Mouse (Mus musculus): ENCODE results near the gene Cxcl17. TPM values are rescaled to one million over a fixed set of nuclear protein-coding genes. Genes with fewer than 3 reads are reported as not detected.
"Not testable (repeated sequence)": the region's sequence is repeated elsewhere in the genome, so short reads cannot be mapped to it uniquely, and the experiment has no call there.

Gene Cxcl17
- polyA plus RNA-seq, 1 experiment: 1.2 TPM

GRCm38 (mm10) chr7:25433781-25434560 lies 21.3 kb upstream of the Cxcl17 start:
- Histone ChIP-seq H3K36me3 (ENCODE audit: control insufficient read depth, insufficient read depth, low read length) (no peaks in the 10 kb centered on the region), H3K4me1 (replicated peaks; ENCODE audit: control insufficient read depth, insufficient read depth, low read length) (peaks cover 5% of the 10 kb centered on the region), H3K4me3 (ENCODE audit: control insufficient read depth, insufficient read depth, low read length) (no peak overlapping the region), H3K27me3 (ENCODE audit: control insufficient read depth, insufficient read depth, low read length) (no peaks in the 10 kb centered on the region), H3K27ac (ENCODE audit: control insufficient read depth, insufficient read depth, low read length) (no peak overlapping the region)
- TF ChIP-seq CTCF (IDR thresholded peaks at IDR 0.05; ENCODE audit: borderline replicate concordance, control insufficient read depth, extremely low read depth, insufficient read depth, low read length, poor library complexity) (no peak), POLR2A (IDR thresholded peaks at IDR 0.05; ENCODE audit: control insufficient read depth, extremely low read depth, insufficient read depth, low read length, poor library complexity) (no peak)
- DNase-seq: no peak
- WGBS: 95% methylated on average over 9 of the region's 9 CpGs

GRCm38 (mm10) chr7:25433007-25433541 lies 20.4 kb upstream of the Cxcl17 start:
- DNase-seq: no peak
- TF ChIP-seq POLR2A (IDR thresholded peaks at IDR 0.05; ENCODE audit: control insufficient read depth, extremely low read depth, insufficient read depth, low read length, poor library complexity): no peak
- no peak for TF ChIP-seq CTCF (IDR thresholded peaks at IDR 0.05; ENCODE audit: borderline replicate concordance, control insufficient read depth, extremely low read depth, insufficient read depth, low read length, poor library complexity)
- peak overlapping the region; percentile 49; the same call in 1 of the 2 replicates for H3K27ac ChIP-seq (ENCODE audit: control insufficient read depth, insufficient read depth, low read length)
- H3K36me3 ChIP-seq (ENCODE audit: control insufficient read depth, insufficient read depth, low read length): no peaks in the 10 kb centered on the region
- 14% methylated on average over 5 of the region's 5 CpGs for WGBS
- peaks cover 5% of the 10 kb centered on the region for H3K4me1 ChIP-seq (replicated peaks; ENCODE audit: control insufficient read depth, insufficient read depth, low read length)
- H3K27me3 ChIP-seq (ENCODE audit: control insufficient read depth, insufficient read depth, low read length): no peaks in the 10 kb centered on the region
- no peak overlapping the region for H3K4me3 ChIP-seq (ENCODE audit: control insufficient read depth, insufficient read depth, low read length)

GRCm38 (mm10) chr7:25432381-25432780 lies 19.7 kb upstream of the Cxcl17 start:
- TF ChIP-seq CTCF (IDR thresholded peaks at IDR 0.05; ENCODE audit: borderline replicate concordance, control insufficient read depth, extremely low read depth, insufficient read depth, low read length, poor library complexity) (no peak), POLR2A (IDR thresholded peaks at IDR 0.05; ENCODE audit: control insufficient read depth, extremely low read depth, insufficient read depth, low read length, poor library complexity) (no peak)
- Histone ChIP-seq H3K36me3 (ENCODE audit: control insufficient read depth, insufficient read depth, low read length) (no peaks in the 10 kb centered on the region), H3K27ac (ENCODE audit: control insufficient read depth, insufficient read depth, low read length) (no peak overlapping the region), H3K4me1 (replicated peaks; ENCODE audit: control insufficient read depth, insufficient read depth, low read length) (peaks cover 5% of the 10 kb centered on the region), H3K27me3 (ENCODE audit: control insufficient read depth, insufficient read depth, low read length) (no peaks in the 10 kb centered on the region), H3K4me3 (ENCODE audit: control insufficient read depth, insufficient read depth, low read length) (no peak overlapping the region)
- WGBS: 95% methylated on average over 6 of the region's 6 CpGs
- DNase-seq: no peak

GRCm38 (mm10) chr7:25429886-25430784 lies 17.4 kb upstream of the Cxcl17 start:
- H3K4me3 ChIP-seq (ENCODE audit: control insufficient read depth, insufficient read depth, low read length): no peak overlapping the region
- no peak for TF ChIP-seq CTCF (IDR thresholded peaks at IDR 0.05; ENCODE audit: borderline replicate concordance, control insufficient read depth, extremely low read depth, insufficient read depth, low read length, poor library complexity)
- TF ChIP-seq POLR2A (IDR thresholded peaks at IDR 0.05; ENCODE audit: control insufficient read depth, extremely low read depth, insufficient read depth, low read length, poor library complexity): no peak
- no peaks in the 10 kb centered on the region for H3K27me3 ChIP-seq (ENCODE audit: control insufficient read depth, insufficient read depth, low read length)
- H3K36me3 ChIP-seq (ENCODE audit: control insufficient read depth, insufficient read depth, low read length): no peaks in the 10 kb centered on the region
- DNase-seq: no peak
- WGBS: 92% methylated on average over 4 of the region's 4 CpGs
- H3K4me1 ChIP-seq (replicated peaks; ENCODE audit: control insufficient read depth, insufficient read depth, low read length): peaks cover 5% of the 10 kb centered on the region
- H3K27ac ChIP-seq (ENCODE audit: control insufficient read depth, insufficient read depth, low read length): no peak overlapping the region

GRCm38 (mm10) chr7:25428321-25428720 lies 15.6 kb upstream of the Cxcl17 start:
- WGBS: 96% methylated on average over 3 of the region's 3 CpGs
- Histone ChIP-seq H3K27me3 (ENCODE audit: control insufficient read depth, insufficient read depth, low read length) (no peaks in the 10 kb centered on the region), H3K4me3 (ENCODE audit: control insufficient read depth, insufficient read depth, low read length) (no peak overlapping the region), H3K36me3 (ENCODE audit: control insufficient read depth, insufficient read depth, low read length) (no peaks in the 10 kb centered on the region), H3K4me1 (replicated peaks; ENCODE audit: control insufficient read depth, insufficient read depth, low read length) (peaks cover 5% of the 10 kb centered on the region), H3K27ac (ENCODE audit: control insufficient read depth, insufficient read depth, low read length) (no peak overlapping the region)
- no peak for TF ChIP-seq POLR2A (IDR thresholded peaks at IDR 0.05; ENCODE audit: control insufficient read depth, extremely low read depth, insufficient read depth, low read length, poor library complexity)
- no peak for TF ChIP-seq CTCF (IDR thresholded peaks at IDR 0.05; ENCODE audit: borderline replicate concordance, control insufficient read depth, extremely low read depth, insufficient read depth, low read length, poor library complexity)
- no peak for DNase-seq

- no peaks in the 10 kb centered on the region for H3K27me3 ChIP-seq (ENCODE audit: control insufficient read depth, insufficient read depth, low read length)
- H3K4me3 ChIP-seq (ENCODE audit: control insufficient read depth, insufficient read depth, low read length): no peak overlapping the region
- H3K36me3 ChIP-seq (ENCODE audit: control insufficient read depth, insufficient read depth, low read length): no peaks in the 10 kb centered on the region
- no peak overlapping the region for H3K27ac ChIP-seq (ENCODE audit: control insufficient read depth, insufficient read depth, low read length)
- 91% methylated on average over 5 of the region's 5 CpGs for WGBS
- DNase-seq: no peak
- TF ChIP-seq CTCF (IDR thresholded peaks at IDR 0.05; ENCODE audit: borderline replicate concordance, control insufficient read depth, extremely low read depth, insufficient read depth, low read length, poor library complexity) (no peak), POLR2A (IDR thresholded peaks at IDR 0.05; ENCODE audit: control insufficient read depth, extremely low read depth, insufficient read depth, low read length, poor library complexity) (no peak)
- H3K4me1 ChIP-seq (replicated peaks; ENCODE audit: control insufficient read depth, insufficient read depth, low read length): no peaks in the 10 kb centered on the region
Measured at GRCm38 (mm10) chr7:25427144-25427543, 14.5 kb upstream of the Cxcl17 start.

- DNase-seq; H3K27me3 ChIP-seq (ENCODE audit: control insufficient read depth, insufficient read depth, low read length); H3K36me3 ChIP-seq (ENCODE audit: control insufficient read depth, insufficient read depth, low read length); H3K27ac ChIP-seq (ENCODE audit: control insufficient read depth, insufficient read depth, low read length); H3K4me3 ChIP-seq (ENCODE audit: control insufficient read depth, insufficient read depth, low read length); H3K4me1 ChIP-seq (replicated peaks; ENCODE audit: control insufficient read depth, insufficient read depth, low read length): not testable (repeated sequence)
- WGBS: 97% methylated on average over 4 of the region's 4 CpGs
Measured at GRCm38 (mm10) chr7:25426380-25426779, 13.7 kb upstream of the Cxcl17 start.
